Mouse (Mus musculus): Measurements from ENCODE around the gene Gm7356. TPM values are rescaled to one million over a fixed set of nuclear protein-coding genes. Genes with fewer than 3 reads are reported as not detected.
"Not testable (repeated sequence)": the region's sequence is repeated elsewhere in the genome, so short reads cannot be mapped to it uniquely, and the experiment has no call there.

Gene Gm7356
- polyA plus RNA-seq, 1 experiment from 2014 or later = not detected

- not testable (repeated sequence) for H3K9ac ChIP-seq (ENCODE audit: low read length); H3K9me3 ChIP-seq (ENCODE audit: control insufficient read depth, low read length); H3K36me3 ChIP-seq (ENCODE audit: control insufficient read depth, insufficient read depth, low read length); H3K4me1 ChIP-seq (replicated peaks; ENCODE audit: control insufficient read depth, insufficient read depth); H3K4me2 ChIP-seq (replicated peaks; ENCODE audit: low read depth); H3K27me3 ChIP-seq (ENCODE audit: control insufficient read depth, insufficient read depth, low read length); ATAC-seq (ENCODE audit: low FRiP score, low TSS enrichment); DNase-seq (ENCODE audit: low spot score); H3K27ac ChIP-seq (replicated peaks); H3K4me3 ChIP-seq (ENCODE audit: low read depth, low read length)
- 86% methylated on average over 3 of the region's 3 CpGs for WGBS
Measured at GRCm38 (mm10) chr17:13962245-13962644, 41.3 kb downstream of the Gm7356 start.

GRCm38 (mm10) chr17:13958129-13958528, 45.4 kb downstream of the Gm7356 start:
- not testable (repeated sequence) for H3K36me3 ChIP-seq (ENCODE audit: control insufficient read depth, insufficient read depth, low read length); H3K4me1 ChIP-seq (replicated peaks; ENCODE audit: control insufficient read depth, insufficient read depth); H3K4me3 ChIP-seq (ENCODE audit: low read depth, low read length); ATAC-seq (ENCODE audit: low FRiP score, low TSS enrichment); H3K9me3 ChIP-seq (ENCODE audit: control insufficient read depth, low read length); DNase-seq (ENCODE audit: low spot score); H3K9ac ChIP-seq (ENCODE audit: low read length); H3K27ac ChIP-seq (replicated peaks); H3K4me2 ChIP-seq (replicated peaks; ENCODE audit: low read depth); H3K27me3 ChIP-seq (ENCODE audit: control insufficient read depth, insufficient read depth, low read length)
- 47% methylated on average over 1 of the region's 2 CpGs for WGBS

GRCm38 (mm10) chr17:13951570-13951969, 51.9 kb downstream of the Gm7356 start:
- 94% methylated on average over 1 of the region's 1 CpGs for whole genome bisulfite sequencing

More at GRCm38 (mm10) chr17:13951570-13951969, 51.9 kb downstream of the Gm7356 start:
- not testable (repeated sequence) for H3K27me3 ChIP-seq (ENCODE audit: control insufficient read depth, insufficient read depth, low read length); H3K9me3 ChIP-seq (ENCODE audit: control insufficient read depth, low read length); H3K4me2 ChIP-seq (replicated peaks; ENCODE audit: low read depth); H3K4me1 ChIP-seq (replicated peaks; ENCODE audit: control insufficient read depth, insufficient read depth); ATAC-seq (ENCODE audit: low FRiP score, low TSS enrichment); H3K27ac ChIP-seq (replicated peaks); H3K36me3 ChIP-seq (ENCODE audit: control insufficient read depth, insufficient read depth, low read length); H3K9ac ChIP-seq (ENCODE audit: low read length); DNase-seq (ENCODE audit: low spot score); H3K4me3 ChIP-seq (ENCODE audit: low read depth, low read length)

Other genes starting within 250 kb of the Gm7356 start
- gene Afdn, start 243.2 kb downstream of the Gm7356 start, polyA plus RNA-seq (2015; fragmentation: Nextera tagmentation; extraction: Ambion mirVana) = 116 and 118 TPM in 2 replicates
- gene Tcte2, start 241.9 kb downstream of the Gm7356 start, polyA plus RNA-seq (2015; fragmentation: Nextera tagmentation; extraction: Ambion mirVana) = 3.3 and 3.6 TPM in 2 replicates
- gene Gm7168, start 55.3 kb downstream of the Gm7356 start, polyA plus RNA-seq (2015; fragmentation: Nextera tagmentation; extraction: Ambion mirVana) = not detected in 2 replicates
- not detected in 2 replicates for gene Gm7358, start 55.8 kb upstream of the Gm7356 start, polyA plus RNA-seq (2015; fragmentation: Nextera tagmentation; extraction: Ambion mirVana)
- 1.6 and 1.8 TPM in 2 replicates for gene Dact2, start 200.6 kb upstream of the Gm7356 start, polyA plus RNA-seq (2015; fragmentation: Nextera tagmentation; extraction: Ambion mirVana)